Mouse (Mus musculus) liver, embryonic 14 days (tissue): ENCODE data around the gene Rad23a. TPM values are rescaled to one million over a fixed set of nuclear protein-coding genes. Genes with fewer than 3 reads are reported as not detected.

Experiments used
- polyA plus RNA-seq: library from polyadenylated mRNA; depleted of rRNA; stranded (reverse); fragments of >200 nt; gene quantifications from 2 replicates; pipeline ENCODE4 v1.2.3, GENCODE M21; 2012; rRNA removed

Gene Rad23a
- polyA plus RNA-seq = 116 and 127 TPM in 2 replicates

GRCm38 (mm10) chr8:84840248-84840999, at the start of gene Rad23a:
Gene Rad23a (minus strand): TSS chr8:84840665.

GRCm38 (mm10) chr8:84871376-84872308, 31.2 kb upstream of the Rad23a start, which contains the start of gene Syce2:
Gene Syce2 (plus strand): TSS chr8:84872111.

DNA sequence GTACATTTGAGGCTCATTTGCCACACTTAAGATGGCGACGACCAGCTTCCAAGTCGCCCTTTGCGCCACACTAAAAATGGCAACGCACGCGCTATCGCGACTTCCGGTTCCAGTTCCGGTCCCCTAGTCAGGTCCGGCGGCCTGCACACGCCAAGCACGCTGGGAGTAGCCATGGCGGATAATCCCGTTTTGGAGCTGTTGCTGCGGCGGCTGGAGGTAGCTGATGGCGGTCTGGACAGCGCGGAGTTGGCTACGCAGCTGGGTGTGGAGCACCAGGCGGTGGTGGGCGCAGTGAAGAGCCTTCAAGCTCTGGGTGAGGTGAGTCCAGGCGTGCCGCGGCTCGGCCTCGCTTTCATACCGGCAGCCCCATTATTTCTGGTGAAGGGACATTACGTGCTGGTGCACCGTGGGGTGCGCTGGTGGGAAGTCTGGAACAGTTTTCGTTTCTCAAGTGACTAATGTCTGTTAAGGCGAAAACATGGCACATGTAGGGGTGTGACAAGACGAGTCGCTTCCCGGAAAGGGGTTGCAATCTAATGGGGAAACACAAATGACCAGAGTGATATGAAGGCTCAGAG, 16.5 kb upstream of the Rad23a start, which contains the start of gene Farsa:
Gene Farsa (plus strand): TSS at position 126 of the 578 bp plus-strand sequence.

GRCm38 (mm10) chr8:84846722-84847572, 6.5 kb upstream of the Rad23a start, which contains the start of gene Calr:
Gene Calr (minus strand): TSS chr8:84846934.

DNA sequence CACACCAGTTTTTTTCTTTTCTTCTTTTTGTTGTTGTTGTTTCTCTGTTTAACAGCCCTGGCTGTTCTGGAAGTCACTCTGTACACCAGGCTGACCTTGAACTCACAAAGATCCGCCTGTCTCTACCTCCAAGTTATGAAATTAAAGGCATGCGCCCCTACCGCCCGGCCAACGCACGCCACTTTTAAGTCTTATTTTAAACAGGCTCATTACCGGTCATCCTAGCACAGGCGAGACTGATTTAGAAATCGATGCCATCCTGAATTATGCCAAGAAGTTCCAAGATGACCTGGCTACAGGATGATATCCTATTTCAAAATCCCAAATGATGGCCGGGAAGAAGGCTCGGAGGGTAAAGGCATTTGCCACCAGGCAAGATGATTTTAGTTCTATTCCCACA, 9.0 kb downstream of the Rad23a start, which contains the start of gene Gadd45gip1:
Gene Gadd45gip1 (plus strand): TSS at position 33 of the 400 bp plus-strand sequence.

DNA sequence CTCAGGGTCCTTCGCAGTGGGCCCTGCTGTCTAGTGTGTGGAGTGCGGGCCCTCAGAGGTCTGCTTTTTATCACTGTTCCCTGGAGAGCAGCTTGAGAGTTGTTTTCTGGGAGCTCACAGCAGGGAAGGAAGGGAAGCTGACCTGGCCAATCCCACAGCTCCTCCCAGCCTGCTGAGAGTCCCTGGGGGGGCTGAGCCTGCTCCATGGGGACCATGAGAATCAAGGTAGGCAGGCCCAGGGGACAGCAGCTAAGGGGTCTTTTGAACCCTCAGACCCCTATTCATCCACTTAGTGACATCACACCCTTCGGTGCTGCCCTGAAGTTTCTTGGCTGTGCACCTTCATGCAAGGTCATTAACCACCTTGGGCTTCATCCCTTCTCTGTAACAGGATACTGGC, 17.7 kb downstream of the Rad23a start, which contains the start of gene Dand5:
Gene Dand5 (minus strand): TSS at position 101 of the 400 bp plus-strand sequence.

DNA sequence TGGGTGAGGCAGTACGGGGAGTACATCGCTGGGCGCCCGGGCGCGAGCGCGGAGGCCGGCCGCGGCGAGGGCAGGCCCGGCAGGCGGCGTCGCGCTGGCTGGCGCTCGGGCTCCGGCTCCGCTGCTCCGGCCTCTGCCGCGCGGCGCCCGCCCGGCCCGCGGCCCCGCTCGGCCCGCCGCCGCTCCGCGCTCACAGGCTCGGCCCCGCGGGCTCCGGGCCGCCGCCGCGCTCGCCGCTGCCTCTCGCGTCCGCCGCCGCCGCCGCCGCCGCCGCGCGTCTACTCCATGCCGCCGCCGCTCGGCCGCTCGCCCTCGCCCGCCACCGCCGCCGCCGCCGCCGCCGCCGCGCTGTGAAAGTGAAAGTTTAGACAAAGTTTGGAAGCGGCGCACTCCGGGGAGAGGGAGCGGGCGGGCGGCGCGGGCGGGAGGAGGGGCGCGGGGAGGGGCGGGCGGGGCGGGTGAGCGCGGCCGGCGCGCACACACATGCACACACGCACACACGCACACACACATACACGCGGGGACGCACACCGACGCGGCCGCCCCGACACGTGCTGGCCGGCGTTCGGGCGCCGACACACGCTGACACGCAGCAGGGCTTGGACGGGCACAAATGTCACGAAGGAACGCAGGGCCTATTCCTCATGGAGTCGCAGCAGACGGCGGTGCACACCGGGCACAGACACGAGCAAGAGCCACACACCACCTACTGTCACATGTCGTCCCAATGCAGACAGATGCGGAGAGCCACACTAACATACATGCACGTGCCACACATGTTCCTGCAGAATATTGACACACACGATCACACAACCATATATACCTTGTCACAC, 40.2 kb downstream of the Rad23a start, which contains the start of gene Nfix:
Gene Nfix (minus strand): TSS at position 346 of the 833 bp plus-strand sequence.

Other genes starting within 250 kb of the Rad23a start
- 5.7 and 8.2 TPM in 2 replicates for gene Ier2, start 177.8 kb downstream of the Rad23a start, polyA plus RNA-seq
- 33.2 and 38.8 TPM in 2 replicates for gene Trmt1, start 154.4 kb downstream of the Rad23a start, polyA plus RNA-seq
- gene Nacc1, start 152.8 kb downstream of the Rad23a start, polyA plus RNA-seq = 16.6 and 18.7 TPM in 2 replicates
- 38.3 and 41.4 TPM in 2 replicates for gene Lyl1, start 139.2 kb downstream of the Rad23a start, polyA plus RNA-seq
- 9.3 and 9.7 TPM in 2 replicates for gene G430095P16Rik, start 117.7 kb downstream of the Rad23a start, polyA plus RNA-seq
- 1.2 and 1.3 TPM in 2 replicates for gene Nfix, start 40.3 kb downstream of the Rad23a start, polyA plus RNA-seq
- 2.0 and 2.1 TPM in 2 replicates for gene Dand5, start 17.8 kb downstream of the Rad23a start, polyA plus RNA-seq
- 29.9 and 31.7 TPM in 2 replicates for gene Gadd45gip1, start 9.1 kb downstream of the Rad23a start, polyA plus RNA-seq
- 310 and 322 TPM in 2 replicates for gene Calr, start 6.3 kb upstream of the Rad23a start, polyA plus RNA-seq
- 50.9 and 57.3 TPM in 2 replicates for gene Farsa, start 16.3 kb upstream of the Rad23a start, polyA plus RNA-seq
- 30.4 and 31.4 TPM in 2 replicates for gene Syce2, start 31.4 kb upstream of the Rad23a start, polyA plus RNA-seq
- gene Gcdh, start 53.3 kb upstream of the Rad23a start, polyA plus RNA-seq = 29.5 and 35.0 TPM in 2 replicates
- gene Klf1, start 61.3 kb upstream of the Rad23a start, polyA plus RNA-seq = 177 and 217 TPM in 2 replicates
- gene Dnase2a, start 67.9 kb upstream of the Rad23a start, polyA plus RNA-seq = 8.3 and 10.6 TPM in 2 replicates
- 0.03 and 0.05 TPM in 2 replicates for gene Mast1, start 96.7 kb upstream of the Rad23a start, polyA plus RNA-seq
- gene Rtbdn, start 106.3 kb upstream of the Rad23a start, polyA plus RNA-seq = not detected in 2 replicates
- not detected in 2 replicates for gene Gm49661, start 128.8 kb upstream of the Rad23a start, polyA plus RNA-seq
- gene Prdx2, start 128.9 kb upstream of the Rad23a start, polyA plus RNA-seq = 1,069 and 1,310 TPM in 2 replicates
- 57.5 and 63.1 TPM in 2 replicates for gene Rnaseh2a, start 129.1 kb upstream of the Rad23a start, polyA plus RNA-seq
- 7.7 and 8.0 TPM in 2 replicates for gene Junb, start 138.1 kb upstream of the Rad23a start, polyA plus RNA-seq
- 4.1 and 4.6 TPM in 2 replicates for gene Hook2, start 149.9 kb upstream of the Rad23a start, polyA plus RNA-seq
- not detected in 2 replicates for gene Best2, start 173.9 kb upstream of the Rad23a start, polyA plus RNA-seq
- 76.1 and 91.5 TPM in 2 replicates for gene Asna1, start 184.6 kb upstream of the Rad23a start, polyA plus RNA-seq
- gene Trir, start 186.2 kb upstream of the Rad23a start, polyA plus RNA-seq = 99.1 and 106 TPM in 2 replicates
- 23.4 and 27.0 TPM in 2 replicates for gene Tnpo2, start 196.2 kb upstream of the Rad23a start, polyA plus RNA-seq
- gene Fbxw9, start 219.4 kb upstream of the Rad23a start, polyA plus RNA-seq = 7.6 and 9.4 TPM in 2 replicates
- 0.22 and 0.31 TPM in 2 replicates for gene Gm5741, start 227.3 kb upstream of the Rad23a start, polyA plus RNA-seq
- gene Dhps, start 231.1 kb upstream of the Rad23a start, polyA plus RNA-seq = 20.6 and 21.6 TPM in 2 replicates
- gene Wdr83os, start 240.1 kb upstream of the Rad23a start, polyA plus RNA-seq = 37.6 and 44.1 TPM in 2 replicates
- 24.8 and 26.1 TPM in 2 replicates for gene Wdr83, start 240.6 kb upstream of the Rad23a start, polyA plus RNA-seq
- 15.9 and 21.5 TPM in 2 replicates for gene Man2b1, start 242.6 kb upstream of the Rad23a start, polyA plus RNA-seq